Mouse (Mus musculus): ENCODE results near the gene Fcrl6.

Gene Fcrl6

DNA sequence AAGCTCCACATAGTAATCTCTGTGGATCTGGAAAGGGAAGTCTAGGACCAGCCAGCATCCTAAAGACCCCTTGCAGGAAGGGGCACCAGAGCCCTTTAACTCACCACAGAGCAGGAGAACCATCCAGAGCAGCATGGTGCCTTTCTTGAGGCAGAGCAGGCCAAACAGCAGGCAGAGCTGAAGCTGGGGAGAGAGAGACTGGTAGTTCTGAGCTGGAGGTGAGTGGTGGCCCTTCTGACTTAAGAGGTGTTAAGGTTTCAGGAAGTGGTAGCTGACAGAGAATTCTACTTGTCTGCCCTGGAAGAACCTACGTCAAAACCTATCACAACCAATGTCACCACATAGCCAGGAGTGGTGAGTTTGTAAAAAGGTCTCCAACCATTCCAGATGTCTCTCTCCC lies at the start of gene Fcrl6:
Gene Fcrl6 (minus strand): TSS at position 226 of the 400 bp plus-strand sequence.
- no peak for DNase-seq

DNA sequence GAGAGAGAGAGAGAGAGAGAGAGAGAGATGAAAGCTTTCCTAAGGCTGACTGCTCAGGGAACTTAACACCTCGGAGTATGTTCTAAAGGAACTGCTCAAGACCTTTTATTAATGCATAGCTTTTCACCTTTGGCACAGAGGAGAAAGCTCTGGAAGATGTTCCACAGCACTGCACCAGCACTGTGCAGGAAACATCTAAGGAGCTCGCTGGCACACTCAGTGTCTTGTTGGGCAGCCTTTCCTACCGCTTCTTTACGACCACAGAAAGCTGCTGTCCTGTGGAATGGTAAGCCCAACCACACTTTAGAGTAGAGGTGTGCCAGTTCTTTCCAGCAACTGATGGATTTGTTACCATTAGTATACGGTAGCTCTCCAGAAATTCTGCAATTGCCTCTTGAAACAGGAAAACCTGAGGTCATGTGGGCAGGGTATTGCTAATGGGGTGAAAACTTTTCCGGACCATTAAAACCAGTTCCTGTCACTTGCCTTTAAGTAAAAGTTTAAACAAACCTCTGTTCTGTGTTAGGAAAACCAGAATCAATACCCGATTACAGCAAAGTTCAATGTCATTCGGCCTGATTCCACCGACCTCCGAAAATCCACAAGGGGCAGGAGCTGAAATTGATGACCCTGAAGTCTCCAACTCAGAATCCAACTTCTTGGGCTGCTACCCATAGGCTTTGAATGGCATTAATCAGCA lies 49.1 kb upstream of the Fcrl6 start:
- DNase-seq = no peak

DNA sequence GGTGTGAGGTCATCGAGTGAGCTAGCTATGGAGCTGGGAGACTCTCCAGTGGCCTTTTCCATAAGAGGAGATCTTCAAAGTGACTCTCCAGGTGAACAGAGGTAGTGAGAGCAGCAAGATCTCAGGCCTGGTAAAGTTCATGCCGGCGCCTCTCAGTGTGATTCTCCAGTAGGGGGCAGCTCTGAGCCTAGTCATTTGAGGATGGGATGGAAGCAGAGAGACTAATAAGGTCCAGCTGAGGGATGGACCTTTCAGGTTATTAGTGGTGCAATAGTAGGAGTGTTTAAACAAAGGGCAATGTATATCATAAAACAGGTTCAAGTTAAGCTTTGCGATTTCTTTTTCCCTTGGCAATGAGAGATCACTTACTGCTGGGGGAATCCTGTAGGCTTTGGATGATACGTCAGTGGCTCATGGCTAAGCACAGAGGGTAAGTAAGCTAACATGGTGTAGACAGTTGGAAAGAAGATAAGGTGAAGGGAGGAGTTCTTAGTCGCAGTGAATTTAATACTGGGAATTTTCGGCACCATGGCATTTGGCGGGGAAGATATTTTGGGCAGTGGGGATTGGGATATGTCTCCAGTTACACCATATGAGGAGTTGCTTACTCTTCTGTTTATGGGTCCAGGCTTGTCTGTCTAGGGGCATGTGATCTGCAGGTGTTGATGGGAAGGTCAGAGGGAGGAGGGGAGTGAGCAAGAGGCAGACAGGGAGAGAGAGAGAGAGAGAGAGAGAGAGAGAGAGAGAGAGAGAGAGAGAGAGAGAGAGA lies 48.4 kb upstream of the Fcrl6 start:
- DNase-seq = no peak

DNA sequence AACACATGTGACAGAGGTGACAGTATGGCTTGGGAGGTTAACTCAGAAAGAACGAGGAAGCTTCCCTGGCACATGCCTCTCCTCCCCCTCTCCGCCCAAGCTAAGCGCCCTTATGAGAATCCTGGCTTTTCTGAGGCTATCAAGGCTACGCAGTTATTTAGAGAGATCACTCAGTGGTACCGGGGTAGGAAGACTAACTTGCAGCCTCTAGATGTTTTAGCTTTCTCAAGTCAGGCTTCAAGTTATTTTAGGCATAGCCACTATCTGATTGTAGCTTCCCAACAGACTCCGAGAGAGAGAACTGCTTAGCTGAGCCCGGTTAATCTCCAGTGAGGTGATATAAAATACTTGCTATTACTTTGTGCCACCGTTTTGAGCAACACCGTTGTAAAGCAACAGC lies 47.0 kb upstream of the Fcrl6 start:
- DNase-seq = no peak

DNA sequence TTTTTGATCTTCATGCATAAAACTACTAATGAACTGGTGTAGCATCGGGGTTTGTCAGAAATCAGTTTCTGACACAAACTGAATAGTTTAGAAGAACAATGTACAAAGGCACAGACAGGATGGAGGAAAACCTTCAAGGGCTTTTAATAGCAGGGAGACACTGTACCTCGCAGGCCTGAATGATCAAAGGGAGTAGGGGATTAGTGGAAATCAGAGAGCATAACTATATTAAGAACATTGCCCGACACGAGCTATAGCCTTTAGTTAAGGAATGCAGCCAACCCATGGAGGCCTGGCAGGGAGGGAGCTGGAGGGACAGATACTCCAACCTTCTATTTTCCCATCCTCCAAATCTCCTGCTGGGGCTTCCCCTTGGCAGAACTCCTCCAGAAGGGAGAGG lies 44.9 kb upstream of the Fcrl6 start:
- no peak for DNase-seq

DNA sequence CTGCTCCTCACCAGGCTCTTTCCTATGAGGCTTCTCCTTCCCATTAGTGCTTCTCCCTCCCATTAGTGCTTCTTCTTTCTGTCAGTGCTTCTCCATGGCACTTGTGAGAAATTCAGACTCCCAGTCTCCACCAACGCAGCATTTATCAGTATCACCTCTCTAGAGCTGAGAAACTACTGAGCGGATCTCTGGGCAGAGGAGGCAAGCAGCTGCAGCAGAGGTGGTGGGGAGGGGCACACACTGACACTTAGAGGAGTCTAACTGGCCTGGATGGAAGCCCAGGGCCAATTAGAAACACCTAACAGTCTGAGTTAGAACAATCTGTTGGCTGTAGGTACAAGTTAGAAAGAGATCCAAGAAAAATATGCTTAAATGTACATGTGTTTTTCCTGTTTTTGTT lies 36.4 kb upstream of the Fcrl6 start:
- DNase-seq = no peak

DNA sequence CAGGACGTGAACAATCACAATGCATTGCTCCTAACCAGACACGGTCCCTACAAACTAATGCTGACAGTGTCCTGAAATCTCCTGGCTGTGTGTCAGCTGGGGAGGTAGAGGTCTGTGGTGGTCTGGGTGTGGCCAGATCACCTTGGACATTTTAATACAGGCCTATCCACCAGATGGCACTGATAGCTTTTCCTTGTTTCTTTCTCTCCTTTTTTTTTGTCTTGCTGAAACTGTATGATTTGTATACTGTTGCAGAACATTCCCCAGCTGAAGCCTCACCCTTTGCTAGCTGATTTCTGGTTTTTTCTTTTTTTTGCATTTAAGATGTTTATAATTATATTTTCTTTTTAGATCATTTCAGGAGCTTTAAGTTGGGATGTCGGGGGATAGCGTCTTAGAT lies 35.5 kb upstream of the Fcrl6 start:
- no peak for DNase-seq

DNA sequence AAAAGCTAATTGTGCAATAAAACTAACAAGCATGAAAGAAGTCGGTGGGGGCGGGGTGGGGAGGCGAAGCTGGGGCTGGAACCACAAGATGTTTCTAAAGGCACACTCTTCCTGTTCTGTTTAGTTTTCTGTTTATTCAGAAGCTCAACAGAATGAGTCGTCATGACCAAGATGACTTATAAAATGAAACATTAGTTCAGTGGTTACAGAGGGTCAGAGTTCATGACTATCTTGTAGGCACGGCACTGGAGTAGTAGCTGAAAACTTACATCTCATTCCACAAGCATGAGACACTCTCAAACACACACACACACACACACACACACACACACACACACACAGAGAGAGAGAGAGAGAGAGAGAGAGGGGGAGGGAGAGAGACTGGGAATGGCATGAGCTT lies 33.9 kb upstream of the Fcrl6 start:
- DNase-seq = no peak

DNA sequence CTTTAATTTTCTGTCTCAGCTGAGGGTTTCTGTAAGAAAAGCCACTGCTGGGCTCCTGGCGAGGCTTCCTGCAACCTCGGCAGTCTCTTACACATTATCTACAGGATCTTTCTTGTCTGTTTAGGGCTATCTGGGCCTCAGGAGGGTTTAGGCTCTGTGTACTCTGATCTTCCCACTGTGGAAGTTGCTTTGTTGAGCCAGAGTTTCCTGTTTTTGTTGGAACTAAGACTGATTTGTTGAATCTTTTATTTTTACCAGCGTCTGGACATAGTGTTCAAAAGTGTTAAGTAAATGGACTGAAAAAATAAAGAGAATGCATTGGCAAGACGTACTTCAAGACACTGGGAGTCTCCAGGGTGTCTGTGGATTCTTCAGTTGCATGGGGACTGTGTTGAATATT lies 32.9 kb upstream of the Fcrl6 start:
- DNase-seq = no peak

DNA sequence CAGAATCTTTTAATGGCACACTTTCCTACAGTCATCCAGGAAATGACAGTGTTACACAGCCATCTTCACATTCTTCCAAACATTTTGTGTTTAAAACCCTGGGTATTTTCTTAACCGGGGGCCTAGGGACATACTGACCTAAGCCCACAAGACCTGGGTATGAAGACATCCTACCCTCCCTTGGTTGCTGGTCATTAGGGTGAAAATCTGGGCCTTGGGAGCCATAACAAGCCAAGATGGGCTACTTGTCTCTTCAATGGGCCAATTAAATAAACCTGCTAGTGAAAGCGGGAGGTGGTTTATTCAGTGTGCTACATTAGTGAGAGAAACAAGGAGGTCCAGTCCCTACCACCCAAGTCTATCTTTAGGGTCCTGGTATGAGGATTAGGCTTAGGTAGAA lies 31.8 kb upstream of the Fcrl6 start:
- DNase-seq = no peak

DNA sequence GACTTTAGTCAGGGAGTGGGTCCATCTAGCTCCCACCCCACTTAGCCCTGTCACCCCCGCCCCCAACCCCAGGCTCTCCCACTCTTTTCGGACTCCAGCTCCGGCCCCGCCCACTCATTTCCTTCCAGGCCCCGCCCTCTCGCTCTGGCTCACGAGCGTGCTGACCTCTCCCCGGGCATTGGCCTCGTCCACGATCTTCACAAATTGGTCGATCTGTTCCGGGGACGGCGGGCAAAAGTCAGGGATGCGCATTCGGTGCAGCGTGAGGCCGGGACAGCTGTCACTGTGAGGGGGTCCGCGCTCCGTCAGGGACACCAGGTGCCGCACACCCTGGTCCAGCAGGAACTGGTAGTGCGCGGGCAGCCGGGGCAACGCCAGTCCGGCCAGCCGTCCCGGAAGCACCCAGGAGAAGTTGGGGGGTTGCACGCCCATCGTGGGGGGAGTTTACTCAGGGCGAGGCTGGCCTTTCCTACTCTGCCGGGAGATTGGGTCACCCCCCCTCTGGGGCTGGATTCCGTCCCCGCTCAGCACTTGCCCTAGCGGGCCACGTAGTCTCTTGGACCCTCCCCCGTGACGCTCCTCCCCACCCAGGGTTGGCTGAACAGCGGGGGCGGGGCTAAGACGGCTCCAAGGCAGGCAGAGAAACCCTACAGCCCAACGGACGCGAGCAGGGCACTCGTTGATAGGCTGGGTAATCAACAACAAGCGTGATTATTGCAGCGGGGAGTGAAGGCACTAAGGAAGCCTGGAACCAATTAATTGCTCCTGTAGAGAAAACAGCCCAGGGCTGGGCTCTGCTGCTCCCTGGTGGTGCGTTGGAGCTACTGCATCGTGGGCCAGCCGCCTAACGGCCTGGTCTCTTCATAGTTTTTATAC lies 30.3 kb upstream of the Fcrl6 start, which contains the start of gene Dusp23:
Gene Dusp23 (minus strand): TSS at position 512 of the 876 bp plus-strand sequence.
- DNase-seq = peak; percentile 92 to 94

DNA sequence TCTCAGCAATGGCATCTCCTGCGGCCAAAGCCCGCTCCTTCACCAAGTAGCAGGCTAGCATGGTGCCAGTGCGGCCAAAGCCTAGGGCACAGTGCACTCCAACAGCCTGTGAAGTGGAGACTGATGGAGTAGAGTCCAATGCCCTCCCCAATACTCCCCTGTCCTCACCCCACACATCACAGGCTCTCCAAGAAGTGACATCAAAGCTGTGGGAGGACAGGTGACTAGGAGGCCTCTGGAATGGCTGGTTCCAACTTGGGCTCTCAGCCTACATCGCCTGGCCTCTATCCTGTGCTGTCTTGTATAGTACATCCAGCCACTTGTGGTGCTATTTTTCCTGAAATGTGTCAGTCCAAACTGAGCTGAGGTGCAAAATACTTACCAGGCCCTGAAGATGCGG lies 29.4 kb upstream of the Fcrl6 start:
- no peak for DNase-seq

DNA sequence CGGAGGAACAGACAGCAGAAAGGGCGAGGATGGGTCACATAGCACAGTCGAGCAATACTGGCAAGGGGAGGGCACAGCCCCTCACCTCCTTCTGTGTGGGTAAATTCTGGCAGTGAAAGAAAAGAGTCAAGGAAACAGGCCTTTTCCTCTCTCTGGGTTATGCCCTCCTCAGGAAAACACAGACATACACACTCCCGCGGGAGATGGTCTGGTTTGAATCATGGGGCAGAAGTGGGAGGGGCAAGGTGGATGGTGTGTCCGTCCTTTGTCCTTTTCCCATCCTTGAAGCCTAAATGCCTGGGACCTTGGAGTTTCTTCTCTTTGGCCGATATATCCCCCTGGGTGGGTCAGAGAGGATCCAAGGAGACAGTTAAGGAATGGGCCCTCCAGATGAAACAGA lies 27.5 kb upstream of the Fcrl6 start:
- DNase-seq = no peak

DNA sequence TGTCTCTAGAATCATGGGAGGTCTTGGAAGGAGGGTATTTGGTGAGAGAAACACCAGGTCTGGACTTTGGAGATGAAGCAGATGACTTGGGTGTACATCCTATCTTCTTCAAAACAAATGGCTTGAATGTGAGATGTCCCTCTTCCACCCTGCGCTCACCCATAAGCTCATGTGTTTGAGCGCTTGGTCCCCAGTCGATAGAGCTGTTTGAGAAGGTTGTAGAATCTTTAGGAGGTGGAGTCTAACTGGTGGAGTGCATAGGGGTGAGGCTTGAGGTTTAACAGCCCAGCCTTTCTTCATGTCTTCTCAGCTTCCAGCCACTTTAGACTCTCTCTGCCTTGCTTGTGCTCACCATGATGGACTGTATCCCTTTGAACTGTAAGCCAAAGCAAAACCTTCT lies 24.0 kb upstream of the Fcrl6 start:
- DNase-seq = no peak

DNA sequence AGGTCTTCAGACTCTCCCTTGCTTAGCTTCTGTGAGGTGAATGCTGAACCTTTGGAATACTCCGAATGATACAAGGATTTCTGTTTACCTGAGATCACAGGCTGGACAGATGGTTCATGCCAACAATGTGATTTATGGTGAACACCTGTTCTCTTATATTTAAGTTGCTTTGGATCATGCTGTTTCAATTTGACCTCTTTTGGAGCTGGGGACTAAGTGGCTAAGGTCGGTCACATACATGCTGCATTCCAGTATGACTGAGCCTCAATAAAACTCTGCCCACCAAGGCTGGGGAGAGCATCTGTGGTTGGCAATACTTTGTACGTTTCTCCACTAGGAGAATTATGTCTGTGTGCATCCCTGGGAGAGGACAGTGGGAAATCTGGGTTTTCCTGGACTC lies 21.7 kb upstream of the Fcrl6 start:
- no peak for DNase-seq

DNA sequence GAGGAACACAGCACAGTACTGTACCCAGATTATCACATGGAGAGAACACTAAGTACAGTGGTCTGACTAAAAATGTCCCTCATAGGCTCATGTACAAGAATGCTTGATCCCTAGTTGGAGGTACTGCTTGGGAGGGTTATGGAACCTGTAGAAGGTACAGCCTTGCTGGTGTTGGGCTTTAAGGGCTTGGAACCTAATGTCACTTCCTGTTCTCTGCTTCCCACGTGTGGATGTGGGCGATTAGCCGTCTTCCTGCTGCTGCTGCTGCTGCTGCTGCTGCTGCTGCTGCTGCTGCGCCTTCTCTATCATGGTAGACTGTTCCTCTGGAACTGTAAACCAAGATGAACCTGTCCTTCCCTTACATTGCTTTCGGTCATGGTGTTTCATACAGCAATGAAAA lies 21.2 kb upstream of the Fcrl6 start:
- DNase-seq = no peak

DNA sequence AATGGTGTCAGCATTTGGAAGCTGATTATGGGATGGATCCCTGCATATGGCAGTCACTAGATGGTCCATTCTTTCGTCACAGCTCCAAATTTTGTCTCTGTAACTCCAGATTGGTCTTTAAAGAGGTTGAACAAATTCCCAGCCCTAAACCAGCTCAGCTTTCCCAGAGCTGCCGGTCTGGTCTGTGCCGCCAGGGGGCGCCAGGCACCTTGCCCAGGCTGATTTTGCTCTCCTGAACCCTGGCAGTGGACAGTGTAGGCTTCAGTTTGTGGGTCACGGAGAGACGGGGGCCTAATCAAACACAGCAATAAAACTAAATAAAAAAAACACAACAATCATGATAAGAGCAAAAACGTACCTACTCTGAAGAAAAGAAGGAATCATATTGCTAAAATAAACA lies 16.9 kb upstream of the Fcrl6 start:
- DNase-seq = peak; percentile 48 to 65

DNA sequence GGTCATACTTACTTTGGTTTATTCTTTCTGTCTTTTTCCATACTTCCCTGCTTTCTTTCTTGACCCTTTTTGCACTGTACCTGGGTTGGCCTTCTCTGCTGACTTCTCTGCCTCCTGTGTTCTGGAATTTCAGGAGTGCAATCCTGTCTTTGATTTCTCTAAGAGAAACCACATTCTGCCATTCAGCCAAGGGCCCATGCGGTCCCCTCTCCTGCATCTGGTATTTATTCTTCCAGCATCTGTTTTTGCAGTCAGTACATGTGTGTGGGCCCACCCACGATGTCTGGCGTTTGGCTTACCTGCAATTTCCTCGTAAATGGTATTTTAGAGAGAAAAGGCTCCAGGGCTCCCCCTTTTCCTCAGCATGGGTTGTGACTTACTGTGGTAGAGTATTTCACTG lies 15.8 kb upstream of the Fcrl6 start:
- no peak for DNase-seq

DNA sequence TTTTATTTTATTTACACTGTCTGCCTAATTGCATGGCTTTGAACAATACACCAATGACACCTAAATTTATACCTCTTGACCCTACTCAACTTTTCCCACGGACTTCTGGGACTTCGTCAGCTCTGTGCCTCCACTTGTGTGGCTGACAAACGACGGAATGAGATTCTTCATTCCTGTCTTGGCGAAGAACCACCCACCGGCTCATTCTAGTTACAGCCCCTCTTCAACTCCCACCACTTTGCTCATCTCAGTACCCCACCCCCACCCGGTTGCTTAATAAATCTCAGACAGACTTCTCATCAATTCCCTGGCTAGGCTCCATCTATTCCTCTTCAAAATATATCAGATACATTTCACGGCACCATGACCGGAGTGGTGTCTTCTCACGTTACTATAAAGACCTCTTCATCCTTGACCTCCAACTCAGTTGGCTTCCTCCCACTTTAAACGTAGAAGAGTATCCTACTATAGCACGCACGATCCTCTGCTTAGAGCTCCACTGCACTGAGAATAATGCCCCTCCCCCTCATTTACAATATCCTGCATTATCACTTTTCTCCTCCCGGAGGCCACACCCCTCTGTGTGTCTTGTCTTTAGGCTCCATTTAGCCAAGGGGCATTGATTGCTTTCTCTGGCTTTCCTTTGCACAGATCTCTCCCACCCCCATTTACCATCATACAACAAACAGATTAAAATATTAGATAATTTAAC lies 15.2 kb upstream of the Fcrl6 start:
- no peak for DNase-seq

DNA sequence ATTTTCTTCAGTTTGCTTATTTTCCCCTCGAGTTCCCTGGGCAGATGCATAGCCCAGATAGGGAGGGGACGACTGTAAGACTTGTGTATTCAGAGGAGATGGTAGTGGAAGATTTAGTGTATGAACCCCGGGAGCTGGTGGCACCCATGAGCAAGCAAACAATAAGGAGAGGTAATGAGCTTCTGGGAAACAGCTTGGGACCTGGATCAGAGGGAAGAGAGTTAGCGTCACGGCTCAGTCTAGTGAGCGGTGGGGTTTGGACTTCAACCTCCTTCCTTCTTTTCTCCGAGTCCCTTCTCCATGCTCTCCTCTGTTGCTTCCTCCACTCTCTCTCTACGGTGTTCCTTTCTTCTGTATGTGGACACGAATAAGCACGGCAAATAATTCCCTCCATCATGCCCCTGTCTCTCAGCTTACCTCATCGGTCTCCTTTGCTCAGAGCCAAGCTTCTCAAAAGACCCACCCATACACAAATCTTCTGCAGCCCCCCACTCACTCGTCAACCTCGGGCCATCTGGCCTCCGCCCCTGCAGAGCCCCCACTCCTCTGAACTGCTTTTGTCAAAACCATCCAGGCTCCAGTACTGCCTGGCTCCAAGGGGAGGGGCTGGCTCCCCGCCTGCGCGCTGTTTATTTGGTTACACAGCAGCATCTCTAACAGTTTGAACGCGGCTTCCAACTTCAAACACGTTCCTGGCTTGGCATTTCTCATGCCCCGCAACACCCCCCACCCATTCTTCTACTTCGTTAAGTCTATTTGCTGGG lies 14.4 kb upstream of the Fcrl6 start:
- no peak for DNase-seq

DNA sequence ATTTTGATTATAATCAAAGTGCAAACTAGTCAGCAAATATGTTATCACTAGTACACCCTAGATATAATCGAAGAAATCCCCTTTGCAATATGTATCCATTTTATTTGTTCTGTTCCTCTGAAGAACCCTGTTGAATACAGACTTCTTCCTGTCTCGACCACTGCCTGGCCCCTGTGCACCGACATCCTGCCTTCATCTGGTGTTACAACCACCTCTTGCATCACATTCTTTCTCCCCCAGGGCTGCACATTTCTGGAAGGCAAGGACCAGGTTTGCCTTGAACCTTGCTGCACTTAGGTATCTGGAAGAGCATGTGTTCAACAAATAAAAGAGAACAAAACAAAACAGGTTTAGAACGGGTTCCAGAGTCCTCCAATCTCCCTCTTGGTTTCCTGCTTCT lies 13.1 kb upstream of the Fcrl6 start:
- DNase-seq = no peak

DNA sequence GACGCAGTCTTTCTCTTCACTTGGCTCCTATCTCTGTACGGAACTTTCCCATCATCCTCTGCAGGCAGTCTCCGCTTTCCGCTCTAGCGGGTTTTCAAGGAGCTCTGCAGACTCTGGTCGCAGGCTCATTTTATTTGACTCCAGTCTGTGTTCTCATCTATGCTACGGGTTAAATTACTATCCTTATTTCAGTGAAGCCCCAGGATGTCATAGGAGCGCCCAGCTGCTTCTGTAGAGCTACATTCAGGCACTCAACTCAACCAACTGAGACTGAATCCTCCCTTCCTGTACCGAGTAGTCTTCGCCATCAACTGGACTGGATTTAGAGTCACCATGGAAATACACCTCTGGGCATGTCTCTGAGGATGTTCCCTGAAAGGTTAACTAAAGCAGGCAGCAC lies 12.3 kb upstream of the Fcrl6 start:
- no peak for DNase-seq
